Mouse (Mus musculus) v-Abl transformed pro-B cells (cell line): ENCODE results near the gene Ccdc83.

Source experiments
- in situ Hi-C, 2 experiments: fragments of 400-800 bp; cut with MboI; formaldehyde crosslinking; loops; one replicate each; pipeline ENCODE4 v1.15.1; 2025; ENCODE audit not compliant: unreplicated experiment in 2 of 2

Gene Ccdc83

DNA sequence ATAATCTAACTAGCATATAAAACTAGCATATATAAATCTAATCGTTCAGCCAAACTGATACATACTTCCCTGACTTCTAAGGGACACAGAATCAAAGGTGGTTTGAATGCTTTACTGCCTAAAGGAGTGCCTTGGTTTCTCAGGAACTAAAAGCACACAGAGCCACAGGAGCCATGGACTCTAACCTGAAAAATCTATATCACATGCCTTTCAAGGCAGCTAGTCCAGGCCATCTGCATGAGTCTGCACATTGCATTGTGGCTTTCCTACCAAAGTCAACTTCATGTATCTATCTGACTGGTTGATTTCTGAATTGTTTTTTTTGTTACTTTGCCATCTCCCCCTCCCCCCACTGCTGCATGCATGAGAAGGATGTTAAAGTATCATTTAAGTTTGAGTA, 84.9 kb downstream of the Ccdc83 start:
- in situ Hi-C loops = no loop called here

DNA sequence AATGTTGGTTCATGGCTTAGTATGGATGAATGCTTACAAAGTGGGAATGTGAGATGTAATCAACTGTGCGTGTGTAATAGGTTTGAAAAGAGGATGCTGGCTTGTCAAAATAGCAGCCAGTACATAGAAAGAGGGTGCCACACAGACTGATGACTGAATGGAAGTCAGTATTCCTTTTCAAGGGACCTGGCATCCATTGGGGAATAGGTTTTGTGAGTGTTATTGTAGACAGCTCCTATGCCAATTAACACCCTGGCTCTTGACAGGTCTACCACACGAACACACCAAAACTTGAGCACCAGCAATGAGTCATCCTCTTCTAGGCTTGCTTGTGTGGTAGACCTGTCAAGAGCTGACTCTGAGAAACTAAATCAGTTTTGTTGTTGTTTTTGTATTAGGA, 90.0 kb downstream of the Ccdc83 start:
- in situ Hi-C loops = no loop called here
